Mouse (Mus musculus) limb, embryonic 15.5 days (tissue): Measurements from ENCODE around the gene Akirin2. TPM values are rescaled to one million over a fixed set of nuclear protein-coding genes. Genes with fewer than 3 reads are reported as not detected.

Source experiments
- ATAC-seq: fragments of 200-750 bp; cut with Nextera tagmentation; 2 replicates; pipeline ENCODE4 v1.8.0; 2017; ENCODE audit warnings: low read depth, moderate TSS enrichment; ENCODE audit not compliant: insufficient number of reproducible peaks, low FRiP score, low TSS enrichment
- H3K27ac ChIP-seq: fragments of 300-500 bp; sonication (generic); 2 replicates; pipeline ENCODE4 v1.5.1; 2015; ENCODE audit warnings: moderate library complexity, mild to moderate bottlenecking, inconsistent platforms
- H3K27me3 ChIP-seq: fragments of 300-500 bp; sonication (generic); 2 replicates; pipeline ENCODE4 v1.6.1; 2015; ENCODE audit warnings: inconsistent platforms
- H3K36me3 ChIP-seq: fragments of 300-500 bp; sonication (generic); 2 replicates; pipeline ENCODE4 v1.6.1; 2015; ENCODE audit warnings: inconsistent platforms
- H3K4me1 ChIP-seq: fragments of 300-500 bp; sonication (generic); 2 replicates; pipeline ENCODE4 v1.6.1; 2015; ENCODE audit warnings: inconsistent platforms
- H3K4me2 ChIP-seq: fragments of 300-500 bp; sonication (generic); 2 replicates; pipeline ENCODE4 v1.6.1; 2015; ENCODE audit warnings: mild to moderate bottlenecking, inconsistent platforms
- H3K4me3 ChIP-seq: fragments of 300-500 bp; sonication (generic); 2 replicates; pipeline ENCODE4 v1.5.1; 2015; ENCODE audit warnings: mild to moderate bottlenecking, inconsistent platforms
- H3K9ac ChIP-seq: fragments of 300-500 bp; sonication (generic); 2 replicates; pipeline ENCODE4 v1.6.1; 2015; ENCODE audit warnings: inconsistent platforms
- H3K9me3 ChIP-seq: fragments of 300-500 bp; sonication (generic); 2 replicates; pipeline ENCODE4 v1.6.1; 2016; ENCODE audit warnings: inconsistent platforms
- WGBS: fragments of 180-500 bp; shearing (Covaris S2); methylation state at CpG from one replicate; pipeline ENCODE4 v1.1.7; 2015; 5-methylcytosine and 5-hydroxymethylcytosine counted together
- polyA plus RNA-seq: library from polyadenylated mRNA; unstranded; fragments of >200 nt; fragmentation: Nextera tagmentation; extraction: Ambion mirVana; gene quantifications from 2 replicates; pipeline ENCODE4 v1.2.1, GENCODE M21; 2015

Gene Akirin2
- polyA plus RNA-seq = 41.5 and 48.7 TPM in 2 replicates

- peak within 1 kb of the TSS; percentile 98 for H3K4me3 ChIP-seq
- H3K27me3 ChIP-seq = no peaks in the 10 kb centered on the region
- no peaks in the 10 kb centered on the region for H3K9me3 ChIP-seq
- peak within 1 kb of the TSS; percentile 95 for H3K9ac ChIP-seq
- H3K4me1 ChIP-seq = peaks cover 8% of the 10 kb centered on the region; the same call in 1 of the 2 replicates
- peak within 1 kb of the TSS; percentile 54 for H3K4me2 ChIP-seq
- ATAC-seq = peak; percentile 47
- no peaks in the 10 kb centered on the region for H3K36me3 ChIP-seq
- WGBS = 0% methylated on average over 32 of the region's 53 CpGs
- peak within 1 kb of the TSS; percentile 97 for H3K27ac ChIP-seq
These were observed at the start of gene Akirin2 for GRCm38 (mm10) chr4:34550748-34551097. Akirin2 (plus strand) TSS chr4:34550937.

GRCm38 (mm10) chr4:34510305-34510704 is 40.4 kb upstream of the Akirin2 start:
- H3K4me1 ChIP-seq = no peaks in the 10 kb centered on the region
- no peak overlapping the region for H3K4me3 ChIP-seq
- no peak overlapping the region for H3K4me2 ChIP-seq
- no peaks in the 10 kb centered on the region for H3K9me3 ChIP-seq
- H3K27ac ChIP-seq = no peak overlapping the region
- no peaks in the 10 kb centered on the region for H3K36me3 ChIP-seq
- no peaks in the 10 kb centered on the region for H3K27me3 ChIP-seq
- no peak for ATAC-seq
- 81% methylated on average over 3 of the region's 3 CpGs for WGBS
- H3K9ac ChIP-seq = no peak overlapping the region

GRCm38 (mm10) chr4:34522846-34523245 is 27.9 kb upstream of the Akirin2 start:
- Histone ChIP-seq H3K4me3 (no peak overlapping the region), H3K9me3 (no peaks in the 10 kb centered on the region), H3K27ac (no peak overlapping the region), H3K9ac (no peak overlapping the region), H3K4me2 (no peak overlapping the region), H3K27me3 (no peaks in the 10 kb centered on the region), H3K4me1 (no peaks in the 10 kb centered on the region), H3K36me3 (no peaks in the 10 kb centered on the region)
- 66% methylated on average over 3 of the region's 3 CpGs for WGBS
- no peak for ATAC-seq

- WGBS = 85% methylated on average over 4 of the region's 4 CpGs
- Histone ChIP-seq H3K36me3 (no peaks in the 10 kb centered on the region), H3K9me3 (no peaks in the 10 kb centered on the region), H3K27me3 (no peaks in the 10 kb centered on the region), H3K4me1 (no peaks in the 10 kb centered on the region), H3K4me2 (no peak overlapping the region), H3K27ac (no peak overlapping the region), H3K9ac (no peak overlapping the region), H3K4me3 (no peak overlapping the region)
- no peak for ATAC-seq
These were observed 27.2 kb upstream of the Akirin2 start for GRCm38 (mm10) chr4:34523586-34523985.

GRCm38 (mm10) chr4:34526771-34527170 is 24.0 kb upstream of the Akirin2 start:
- Histone ChIP-seq H3K4me2 (no peak overlapping the region), H3K27me3 (no peaks in the 10 kb centered on the region)
- ATAC-seq = no peak

GRCm38 (mm10) chr4:34528430-34529100 is 22.2 kb upstream of the Akirin2 start:
- no peaks in the 10 kb centered on the region for H3K9me3 ChIP-seq
- no peaks in the 10 kb centered on the region for H3K4me1 ChIP-seq
- no peak overlapping the region for H3K4me3 ChIP-seq
- H3K27ac ChIP-seq = no peak overlapping the region
- no peaks in the 10 kb centered on the region for H3K27me3 ChIP-seq
- H3K36me3 ChIP-seq = no peaks in the 10 kb centered on the region
- WGBS = 84% methylated on average over 1 of the region's 1 CpGs
- H3K9ac ChIP-seq = no peak overlapping the region
- H3K4me2 ChIP-seq = no peak overlapping the region
- ATAC-seq = no peak

More at GRCm38 (mm10) chr4:34526771-34527170, 24.0 kb upstream of the Akirin2 start:
- Histone ChIP-seq H3K9ac (no peak overlapping the region), H3K4me3 (no peak overlapping the region), H3K27ac (no peak overlapping the region), H3K36me3 (no peaks in the 10 kb centered on the region), H3K4me1 (no peaks in the 10 kb centered on the region), H3K9me3 (no peaks in the 10 kb centered on the region)
- WGBS = 85% methylated on average over 3 of the region's 3 CpGs

- Histone ChIP-seq H3K27me3 (no peaks in the 10 kb centered on the region), H3K9ac (no peak overlapping the region), H3K36me3 (no peaks in the 10 kb centered on the region), H3K27ac (no peak overlapping the region), H3K4me3 (no peak overlapping the region), H3K9me3 (no peaks in the 10 kb centered on the region), H3K4me1 (no peaks in the 10 kb centered on the region), H3K4me2 (no peak overlapping the region)
- 35% methylated on average over 4 of the region's 4 CpGs for WGBS
- no peak for ATAC-seq
These were observed 21.4 kb upstream of the Akirin2 start for GRCm38 (mm10) chr4:34529379-34529778.

GRCm38 (mm10) chr4:34529941-34530340 is 20.8 kb upstream of the Akirin2 start:
- no peak for ATAC-seq
- H3K9me3 ChIP-seq = no peaks in the 10 kb centered on the region

GRCm38 (mm10) chr4:34549981-34550747 is 573 bp upstream of the Akirin2 start:
- no peaks in the 10 kb centered on the region for H3K36me3 ChIP-seq
- peak overlapping the region; percentile 95 for H3K9ac ChIP-seq
- ATAC-seq = peak; percentile 95
- 0 out of 2 replicates have a peak, but pooled peaks cover 2% of the 10 kb centered on the region for H3K4me1 ChIP-seq
- H3K27ac ChIP-seq = peak overlapping the region; percentile 97
- no peaks in the 10 kb centered on the region for H3K9me3 ChIP-seq
- H3K27me3 ChIP-seq = no peaks in the 10 kb centered on the region
- WGBS = 2% methylated on average over 38 of the region's 38 CpGs
- H3K4me3 ChIP-seq = peak overlapping the region; percentile 98
- H3K4me2 ChIP-seq = peak overlapping the region; percentile 54

More at GRCm38 (mm10) chr4:34529941-34530340, 20.8 kb upstream of the Akirin2 start:
- 82% methylated on average over 6 of the region's 6 CpGs for WGBS
- Histone ChIP-seq H3K36me3 (no peaks in the 10 kb centered on the region), H3K4me3 (no peak overlapping the region), H3K4me1 (no peaks in the 10 kb centered on the region), H3K27ac (no peak overlapping the region), H3K9ac (no peak overlapping the region), H3K27me3 (no peaks in the 10 kb centered on the region), H3K4me2 (no peak overlapping the region)

- H3K4me3 ChIP-seq = peak overlapping the region; percentile 98
- no peaks in the 10 kb centered on the region for H3K27me3 ChIP-seq
- peaks cover 9% of the 10 kb centered on the region; the same call in 1 of the 2 replicates for H3K4me1 ChIP-seq
- peak; percentile 52; the same call in 1 of the 2 replicates for ATAC-seq
- H3K27ac ChIP-seq = peak overlapping the region; percentile 97
- H3K4me2 ChIP-seq = peak overlapping the region; percentile 54
- no peaks in the 10 kb centered on the region for H3K9me3 ChIP-seq
- H3K36me3 ChIP-seq = no peaks in the 10 kb centered on the region
- 0% methylated on average over 34 of the region's 50 CpGs for WGBS
- H3K9ac ChIP-seq = peak overlapping the region; percentile 95
These were observed 517 bp downstream of the Akirin2 start for GRCm38 (mm10) chr4:34551098-34551809.

- Histone ChIP-seq H3K4me2 (peak overlapping the region; percentile 54), H3K36me3 (no peaks in the 10 kb centered on the region), H3K9ac (peak overlapping the region; percentile 95; the same call in 1 of the 2 replicates), H3K4me3 (peak overlapping the region; percentile 98), H3K27ac (no peak overlapping the region), H3K9me3 (no peaks in the 10 kb centered on the region), H3K4me1 (peaks cover 9% of the 10 kb centered on the region; the same call in 1 of the 2 replicates), H3K27me3 (no peaks in the 10 kb centered on the region)
- WGBS = 6% methylated on average over 3 of the region's 3 CpGs
- no peak for ATAC-seq
These were observed 1.2 kb downstream of the Akirin2 start for GRCm38 (mm10) chr4:34551966-34552365.
